Mouse (Mus musculus): ENCODE data around the gene Npffr2. TPM values are rescaled to one million over a fixed set of nuclear protein-coding genes. Genes with fewer than 3 reads are reported as not detected.
A peak's percentile ranks its signal among the peaks of the same experiment; 100 is the strongest.
"Not testable (repeated sequence)": the region's sequence is repeated elsewhere in the genome, so short reads cannot be mapped to it uniquely, and the experiment has no call there.

The Npffr2 gene
- 0.13 TPM in 1 of 2 replicates, not detected in the other for polyA plus RNA-seq (2016; fragmentation: Nextera tagmentation; extraction: Ambion mirVana)

DNA sequence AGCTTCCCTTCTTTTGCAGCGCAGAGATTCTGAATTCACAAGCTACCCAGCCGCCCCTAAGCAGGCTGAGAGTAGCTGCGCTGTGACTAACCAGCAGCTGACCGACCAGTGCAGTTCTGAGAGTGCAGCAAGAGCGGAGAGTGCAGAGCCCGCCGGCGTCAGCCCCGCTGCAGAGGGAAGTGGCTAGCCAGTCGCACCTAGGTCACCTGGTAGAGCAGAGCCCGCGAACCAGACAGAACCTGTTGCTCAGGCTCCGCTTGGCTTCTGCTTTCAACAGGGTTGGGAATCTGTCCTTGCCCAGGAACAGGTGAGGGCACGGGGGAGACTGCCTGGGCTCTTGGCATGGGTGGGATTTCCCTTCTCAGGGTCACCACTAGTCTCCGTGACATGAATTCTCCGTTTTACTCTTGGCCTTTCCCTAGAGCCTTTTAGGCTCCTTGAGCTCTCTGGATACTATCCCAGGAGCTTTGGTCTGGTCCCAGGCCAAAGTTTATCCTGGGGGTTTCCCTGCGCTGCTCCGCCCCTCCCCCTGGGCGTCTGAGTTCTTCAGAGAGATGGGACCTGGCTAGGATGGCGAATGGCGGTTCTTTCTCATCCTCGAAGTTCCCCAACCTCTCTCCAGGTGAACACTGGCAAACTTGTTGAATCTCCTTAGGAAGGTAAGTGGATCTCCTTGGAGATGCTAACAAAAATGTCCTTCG, at the start of gene Npffr2:
Gene Npffr2 (plus strand): TSS at position 552 of the 701 bp plus-strand sequence.
- H3K9ac ChIP-seq (replicated peaks) = 0 out of 2 replicates have a peak within 1 kb of the TSS, but pooled peaks have one; percentile 31

DNA sequence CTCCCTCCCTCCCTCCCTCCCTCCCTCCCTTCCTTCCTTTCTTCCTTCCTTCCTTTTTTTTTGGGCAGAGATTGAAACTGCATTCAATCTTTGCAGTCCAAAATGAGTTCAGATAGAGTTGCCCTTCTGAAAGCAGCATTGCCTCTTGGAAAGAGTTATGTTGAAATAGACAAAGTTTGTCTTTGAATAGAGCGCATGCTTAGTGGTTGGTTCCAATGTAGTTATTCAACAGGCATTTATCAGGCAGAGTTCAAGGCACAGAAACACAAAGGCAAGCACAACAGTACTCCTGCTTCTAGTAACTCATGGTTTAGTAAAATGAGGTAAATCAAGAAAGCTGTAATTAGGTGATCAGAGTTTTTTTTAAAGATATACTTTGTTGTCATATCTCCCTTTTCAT, 34.7 kb upstream of the Npffr2 start:
- no peak overlapping the region for H3K4me3 ChIP-seq (replicated peaks)
- no peak overlapping the region for H3K4me2 ChIP-seq
- 100% methylated on average over 1 of the region's 1 CpGs for WGBS
- no peaks in the 10 kb centered on the region for H3K4me1 ChIP-seq (replicated peaks)
- H3K36me3 ChIP-seq = no peaks in the 10 kb centered on the region
- no peaks in the 10 kb centered on the region for H3K9me3 ChIP-seq
- no peak overlapping the region for H3K9ac ChIP-seq (replicated peaks)
- ATAC-seq (ENCODE audit: insufficient number of reproducible peaks, insufficient read depth, low FRiP score, low TSS enrichment, low read depth) = no peak
- H3K27me3 ChIP-seq = no peaks in the 10 kb centered on the region
- H3K27ac ChIP-seq = no peak overlapping the region

More for the DNA sequence above, at the start of gene Npffr2:
- Histone ChIP-seq H3K36me3 (no peaks in the 10 kb centered on the region), H3K9me3 (no peaks in the 10 kb centered on the region), H3K27ac (no peak within 1 kb of the TSS), H3K4me2 (peak within 1 kb of the TSS; percentile 85), H3K27me3 (peaks cover 28% of the 10 kb centered on the region), H3K4me1 (replicated peaks) (peaks cover 3% of the 10 kb centered on the region; the same call in 1 of the 2 replicates), H3K4me3 (replicated peaks) (peak within 1 kb of the TSS; percentile 43)
- 3% methylated on average over 23 of the region's 23 CpGs for WGBS
- ATAC-seq (ENCODE audit: insufficient number of reproducible peaks, insufficient read depth, low FRiP score, low TSS enrichment, low read depth) = peak; percentile 92

DNA sequence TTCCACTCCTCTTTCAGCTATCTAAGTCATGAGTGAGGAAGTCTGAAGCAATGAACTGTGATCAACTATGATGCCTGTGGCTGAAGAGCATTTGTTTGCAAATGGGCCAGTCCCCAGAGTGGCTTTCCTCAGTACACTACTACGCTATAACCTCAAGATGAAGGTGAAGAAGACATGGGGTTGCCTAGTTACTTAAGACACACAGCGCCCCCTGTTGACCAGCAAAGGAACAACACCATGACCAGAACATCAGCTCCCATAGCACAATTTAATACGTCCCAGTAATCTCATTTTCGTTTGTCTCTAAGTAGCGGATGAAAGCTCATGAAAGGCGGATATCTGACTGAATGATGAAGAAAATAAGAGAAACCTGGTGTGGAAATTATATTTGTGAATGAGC, 27.0 kb upstream of the Npffr2 start:
- no peaks in the 10 kb centered on the region for H3K9me3 ChIP-seq
- H3K36me3 ChIP-seq = no peaks in the 10 kb centered on the region
- H3K4me3 ChIP-seq (replicated peaks) = no peak overlapping the region
- ATAC-seq (ENCODE audit: insufficient number of reproducible peaks, insufficient read depth, low FRiP score, low TSS enrichment, low read depth) = no peak
- no peaks in the 10 kb centered on the region for H3K27me3 ChIP-seq
- no peaks in the 10 kb centered on the region for H3K4me1 ChIP-seq (replicated peaks)
- H3K27ac ChIP-seq = no peak overlapping the region
- H3K4me2 ChIP-seq = no peak overlapping the region
- 60% methylated on average over 6 of the region's 6 CpGs for WGBS
- no peak overlapping the region for H3K9ac ChIP-seq (replicated peaks)

DNA sequence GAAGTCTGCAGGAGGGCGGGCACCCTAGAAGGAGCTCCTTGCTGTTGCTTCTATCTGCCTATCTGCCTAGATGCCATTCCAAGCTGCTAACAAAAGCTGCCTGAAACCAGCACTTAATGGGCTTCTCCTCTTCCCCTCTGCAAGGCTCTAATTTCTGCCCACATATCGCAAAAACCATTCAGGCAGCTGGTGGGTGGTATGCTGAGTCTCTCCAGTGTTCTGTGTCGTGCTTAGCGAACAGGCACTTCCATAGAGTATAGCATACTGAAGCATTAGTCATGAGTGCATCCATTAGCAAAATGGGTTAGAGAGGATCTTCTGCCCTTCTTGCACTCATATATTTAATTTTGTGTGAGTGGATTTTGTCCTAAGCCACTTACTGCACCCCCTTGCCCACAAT, 8.6 kb upstream of the Npffr2 start:
- Histone ChIP-seq H3K4me3 (replicated peaks) (no peak overlapping the region), H3K36me3 (no peaks in the 10 kb centered on the region), H3K9me3 (no peaks in the 10 kb centered on the region), H3K4me1 (replicated peaks) (no peaks in the 10 kb centered on the region), H3K4me2 (no peak overlapping the region), H3K9ac (replicated peaks) (no peak overlapping the region), H3K27me3 (no peaks in the 10 kb centered on the region), H3K27ac (no peak overlapping the region)
- ATAC-seq (ENCODE audit: insufficient number of reproducible peaks, insufficient read depth, low FRiP score, low TSS enrichment, low read depth) = no peak
- WGBS = 82% methylated on average over 4 of the region's 4 CpGs

DNA sequence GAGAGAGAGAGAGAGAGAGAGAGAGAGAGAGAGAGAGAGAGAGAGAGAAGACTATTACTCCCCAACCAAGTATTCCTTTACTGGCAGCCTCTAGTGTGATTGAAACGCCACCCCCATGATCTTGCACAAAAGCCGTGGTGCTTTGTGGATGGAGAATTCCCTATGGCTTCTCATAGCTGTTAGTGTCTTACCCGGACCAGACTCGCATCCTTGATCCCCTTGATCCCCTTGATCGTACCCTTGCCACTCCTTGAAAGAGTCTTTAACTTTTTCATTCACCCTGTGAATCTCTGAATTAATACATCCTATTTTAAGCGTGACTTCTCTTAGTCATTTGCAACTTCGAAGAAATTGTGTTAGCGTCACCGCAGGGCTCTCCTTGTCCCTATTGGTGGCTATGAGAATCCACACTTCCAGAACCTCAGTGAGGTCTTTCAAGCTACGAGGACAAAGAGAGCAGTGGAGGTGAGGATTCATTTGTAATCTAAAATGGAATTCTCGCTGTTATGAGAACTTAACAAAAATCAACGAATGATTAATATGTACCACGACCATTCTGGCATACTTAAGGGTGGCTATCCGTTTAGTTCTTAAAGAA, 949 bp upstream of the Npffr2 start:
- H3K4me1 ChIP-seq (replicated peaks) = peaks cover 3% of the 10 kb centered on the region; the same call in 1 of the 2 replicates
- 6% methylated on average over 14 of the region's 14 CpGs for WGBS
- H3K9me3 ChIP-seq = no peaks in the 10 kb centered on the region
- no peak overlapping the region for H3K9ac ChIP-seq (replicated peaks)
- peaks cover 28% of the 10 kb centered on the region for H3K27me3 ChIP-seq
- H3K27ac ChIP-seq = no peak overlapping the region
- peak overlapping the region; percentile 85 for H3K4me2 ChIP-seq
- peak overlapping the region; percentile 43 for H3K4me3 ChIP-seq (replicated peaks)
- H3K36me3 ChIP-seq = no peaks in the 10 kb centered on the region
- ATAC-seq (ENCODE audit: insufficient number of reproducible peaks, insufficient read depth, low FRiP score, low TSS enrichment, low read depth) = peak; percentile 39; the same call in 1 of the 2 replicates

DNA sequence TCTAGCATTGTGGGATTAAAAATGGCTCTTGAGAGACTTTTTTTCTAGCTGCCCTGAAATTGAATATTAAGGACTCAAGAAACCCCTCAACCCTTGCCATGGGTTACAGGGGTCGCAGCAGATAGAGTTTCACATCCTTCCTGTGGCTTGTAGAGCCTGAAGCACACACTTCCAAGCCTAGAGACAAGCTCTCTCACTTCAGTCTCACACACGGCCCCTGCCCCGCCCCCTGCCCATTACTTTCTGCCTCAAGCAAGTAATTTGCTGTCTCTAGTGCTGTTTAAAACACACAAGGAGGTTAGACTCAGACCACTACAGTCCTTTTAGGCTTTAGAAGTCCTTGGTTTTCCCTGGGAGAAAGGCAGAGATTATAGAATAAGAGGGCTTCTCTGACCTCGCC, 1.7 kb downstream of the Npffr2 start:
- Histone ChIP-seq H3K27me3 (peaks cover 28% of the 10 kb centered on the region), H3K27ac (no peak overlapping the region), H3K4me2 (no peak overlapping the region), H3K4me3 (replicated peaks) (no peak overlapping the region), H3K4me1 (replicated peaks) (peaks cover 3% of the 10 kb centered on the region; the same call in 1 of the 2 replicates), H3K36me3 (no peaks in the 10 kb centered on the region), H3K9me3 (no peaks in the 10 kb centered on the region), H3K9ac (replicated peaks) (no peak overlapping the region)
- WGBS = 27% methylated on average over 4 of the region's 4 CpGs
- ATAC-seq (ENCODE audit: insufficient number of reproducible peaks, insufficient read depth, low FRiP score, low TSS enrichment, low read depth) = no peak

DNA sequence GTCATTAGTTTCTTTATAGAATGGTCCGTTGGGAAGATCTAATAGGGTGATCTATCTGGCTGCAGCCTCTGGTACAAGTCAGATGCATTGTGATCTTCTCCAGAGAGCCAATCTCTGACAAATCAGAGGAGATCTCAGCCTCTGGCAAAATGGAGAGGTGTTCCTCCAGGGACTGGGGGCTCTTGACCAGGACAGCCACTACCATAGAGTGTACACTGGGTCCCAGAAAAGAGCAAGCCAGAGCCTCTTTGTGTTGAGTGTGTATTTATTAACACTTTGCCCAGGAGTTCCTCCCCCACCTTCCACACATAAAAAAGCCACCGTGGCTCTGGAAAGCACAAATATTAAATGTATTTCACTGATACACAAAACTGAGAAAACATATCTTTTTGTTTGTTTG, 2.2 kb downstream of the Npffr2 start:
- Histone ChIP-seq H3K4me2 (no peak overlapping the region), H3K4me3 (replicated peaks) (no peak overlapping the region), H3K27ac (no peak overlapping the region), H3K27me3 (peaks cover 28% of the 10 kb centered on the region), H3K9ac (replicated peaks) (no peak overlapping the region), H3K36me3 (no peaks in the 10 kb centered on the region), H3K9me3 (no peaks in the 10 kb centered on the region), H3K4me1 (replicated peaks) (peaks cover 3% of the 10 kb centered on the region; the same call in 1 of the 2 replicates)
- WGBS = 47% methylated on average over 2 of the region's 2 CpGs
- ATAC-seq (ENCODE audit: insufficient number of reproducible peaks, insufficient read depth, low FRiP score, low TSS enrichment, low read depth) = no peak

DNA sequence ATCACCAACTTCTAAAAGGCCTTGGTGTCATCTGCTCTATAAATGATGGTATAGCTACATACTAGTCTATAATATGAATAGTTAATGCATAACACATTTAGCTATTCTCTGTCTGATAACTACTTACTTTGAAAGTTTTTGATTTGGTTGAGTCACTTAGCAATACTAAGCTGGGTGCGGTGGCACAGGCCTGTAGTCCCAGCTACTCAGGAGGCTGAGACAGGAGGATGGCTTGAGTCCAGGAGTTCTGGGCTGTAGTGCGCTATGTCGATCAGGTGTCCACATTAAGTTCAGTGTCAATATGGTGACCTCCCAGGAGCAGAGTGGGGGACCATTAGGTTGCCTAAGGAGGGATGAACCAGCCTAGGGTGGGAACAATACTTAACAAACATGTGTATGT, 8.8 kb downstream of the Npffr2 start:
- Histone ChIP-seq H3K9ac (replicated peaks) (no peak overlapping the region), H3K27me3 (no peaks in the 10 kb centered on the region), H3K27ac (no peak overlapping the region), H3K4me3 (replicated peaks) (no peak overlapping the region), H3K4me1 (replicated peaks) (no peaks in the 10 kb centered on the region), H3K9me3 (no peaks in the 10 kb centered on the region), H3K4me2 (no peak overlapping the region), H3K36me3 (no peaks in the 10 kb centered on the region)
- 89% methylated on average over 3 of the region's 3 CpGs for WGBS
- no peak for ATAC-seq (ENCODE audit: insufficient number of reproducible peaks, insufficient read depth, low FRiP score, low TSS enrichment, low read depth)

DNA sequence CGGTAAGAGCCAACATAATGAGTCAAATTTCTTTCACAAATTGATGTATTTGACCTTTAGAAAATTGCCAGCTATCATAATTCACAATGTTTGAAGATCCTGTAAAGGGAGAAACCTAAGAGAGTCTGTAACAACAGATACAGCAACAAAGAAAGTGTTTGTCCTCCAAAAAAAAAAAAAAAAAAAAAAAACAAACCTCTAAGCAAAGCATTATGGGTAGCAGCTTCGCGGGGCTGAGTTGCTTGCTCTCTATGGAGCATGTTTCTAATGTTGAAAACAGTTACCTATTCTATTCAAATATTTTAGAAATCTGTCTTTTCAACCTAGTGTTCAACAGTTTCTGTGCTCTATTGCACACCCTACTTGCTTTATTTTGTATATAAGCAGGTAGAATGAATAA, 15.2 kb downstream of the Npffr2 start:
- H3K27me3 ChIP-seq = no peaks in the 10 kb centered on the region
- H3K4me2 ChIP-seq = no peak overlapping the region
- no peak overlapping the region for H3K4me3 ChIP-seq (replicated peaks)
- 90% methylated on average over 3 of the region's 3 CpGs for WGBS
- no peak for ATAC-seq (ENCODE audit: insufficient number of reproducible peaks, insufficient read depth, low FRiP score, low TSS enrichment, low read depth)
- H3K9me3 ChIP-seq = no peaks in the 10 kb centered on the region
- H3K36me3 ChIP-seq = no peaks in the 10 kb centered on the region
- H3K4me1 ChIP-seq (replicated peaks) = no peaks in the 10 kb centered on the region
- H3K9ac ChIP-seq (replicated peaks) = no peak overlapping the region
- no peak overlapping the region for H3K27ac ChIP-seq

DNA sequence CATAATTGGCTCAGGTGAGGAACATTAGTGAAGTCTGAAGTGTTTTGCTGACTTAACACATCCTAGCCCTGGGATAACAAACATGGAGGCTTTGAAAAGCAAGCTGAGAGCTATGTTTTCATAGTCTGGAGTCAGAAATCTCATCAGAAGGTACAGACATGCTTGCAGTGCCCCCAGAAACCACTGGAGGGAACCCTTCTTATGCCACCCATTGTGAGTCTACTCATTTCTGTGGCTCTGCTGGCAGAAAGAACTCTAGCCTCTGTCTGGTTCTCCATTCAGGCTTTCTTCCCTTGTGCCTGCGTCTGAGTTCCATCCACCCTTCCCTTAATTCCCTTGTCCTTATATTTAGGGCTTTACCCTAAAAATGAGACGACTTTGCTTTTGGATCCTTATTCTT, 16.2 kb downstream of the Npffr2 start:
- Histone ChIP-seq H3K9me3 (no peaks in the 10 kb centered on the region), H3K4me2 (no peak overlapping the region), H3K36me3 (no peaks in the 10 kb centered on the region), H3K27ac (no peak overlapping the region), H3K27me3 (no peaks in the 10 kb centered on the region), H3K4me3 (replicated peaks) (no peak overlapping the region), H3K4me1 (replicated peaks) (no peaks in the 10 kb centered on the region), H3K9ac (replicated peaks) (no peak overlapping the region)
- WGBS = 50% methylated on average over 2 of the region's 2 CpGs
- no peak for ATAC-seq (ENCODE audit: insufficient number of reproducible peaks, insufficient read depth, low FRiP score, low TSS enrichment, low read depth)

DNA sequence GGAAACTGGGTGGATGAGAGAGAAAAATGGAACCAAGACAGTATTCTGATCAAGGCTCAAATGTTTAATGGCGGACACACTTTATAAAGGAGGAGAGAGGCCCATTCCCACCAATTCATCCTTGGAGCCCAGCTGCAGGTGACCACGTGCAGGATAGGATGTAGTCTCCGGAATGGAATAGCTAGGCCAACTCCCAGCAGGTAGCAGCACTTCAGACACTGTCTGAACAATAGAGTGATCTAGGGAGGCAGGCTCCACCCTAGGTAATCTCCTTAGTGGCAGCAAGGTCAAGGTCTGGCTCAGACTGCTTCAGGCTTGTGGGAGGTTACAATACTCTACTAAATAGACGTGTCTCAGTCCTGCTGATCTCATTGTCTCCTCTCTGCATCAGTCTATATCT, 31.9 kb downstream of the Npffr2 start:
- not testable (repeated sequence) for ATAC-seq (ENCODE audit: insufficient number of reproducible peaks, insufficient read depth, low FRiP score, low TSS enrichment, low read depth); H3K9ac ChIP-seq (replicated peaks); H3K4me3 ChIP-seq (replicated peaks); H3K36me3 ChIP-seq; H3K4me2 ChIP-seq; H3K4me1 ChIP-seq (replicated peaks); H3K27ac ChIP-seq; H3K9me3 ChIP-seq; H3K27me3 ChIP-seq
- WGBS = 52% methylated on average over 4 of the region's 4 CpGs

DNA sequence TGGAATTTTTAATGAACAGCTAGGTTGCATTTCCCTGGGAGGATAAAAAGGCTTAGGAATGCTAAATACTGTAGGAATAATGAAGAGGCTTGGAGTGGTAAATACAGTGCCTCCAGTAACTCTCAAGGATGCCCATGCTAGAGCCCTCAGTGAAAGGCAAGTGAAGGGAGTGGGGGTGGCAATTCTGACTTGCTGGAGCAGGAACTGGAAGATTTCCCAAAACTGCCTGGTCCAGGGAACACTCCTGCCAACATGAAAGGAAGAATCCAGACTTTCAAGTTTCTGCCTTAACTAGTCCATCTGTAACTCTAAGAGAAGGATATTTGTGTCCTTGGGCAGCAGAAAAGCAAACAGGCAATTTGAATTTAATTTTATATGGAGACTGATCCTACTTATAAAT, 34.2 kb downstream of the Npffr2 start:
- H3K9me3 ChIP-seq = no peaks in the 10 kb centered on the region
- H3K4me3 ChIP-seq (replicated peaks) = no peak overlapping the region
- H3K27ac ChIP-seq = no peak overlapping the region
- no peaks in the 10 kb centered on the region for H3K4me1 ChIP-seq (replicated peaks)
- H3K36me3 ChIP-seq = no peaks in the 10 kb centered on the region
- ATAC-seq (ENCODE audit: insufficient number of reproducible peaks, insufficient read depth, low FRiP score, low TSS enrichment, low read depth) = no peak
- no peak overlapping the region for H3K9ac ChIP-seq (replicated peaks)
- H3K27me3 ChIP-seq = no peaks in the 10 kb centered on the region
- no peak overlapping the region for H3K4me2 ChIP-seq

All from limb, embryonic 12.5 days (tissue).